Mouse (Mus musculus) gastrocnemius, adult 2 months (tissue): ENCODE data around the gene Acsbg1. TPM values are rescaled to one million over a fixed set of nuclear protein-coding genes. Genes with fewer than 3 reads are reported as not detected.
A peak's percentile ranks its signal among the peaks of the same experiment; 100 is the strongest.

Experiments used
- DNase-seq: peaks from one replicate; pipeline ENCODE4 v3.0.0; 2022
- H3K27ac ChIP-seq: fragments of 200-600 bp; 2 replicates; pipeline ENCODE4 v1.8.1; 2022; ENCODE audit warnings: mild to moderate bottlenecking
- H3K4me3 ChIP-seq: fragments of 200-600 bp; 2 replicates; pipeline ENCODE4 v1.8.1; 2022; ENCODE audit warnings: mild to moderate bottlenecking, moderate library complexity
- CTCF ChIP-seq: fragments of 200-600 bp; IDR thresholded peaks from 2 replicates; pipeline ENCODE4 v1.8.1; 2022; ENCODE audit warnings: antibody characterized with exemption, mild to moderate bottlenecking, moderate library complexity
- intact Hi-C: fragments of 180-260 bp; cut with DNase I; formaldehyde crosslinking; loops from one replicate; pipeline ENCODE4 v1.15.1; 2025
- total RNA-seq, 2 experiments: library from RNA; stranded (reverse); gene quantifications; 2 replicates each; pipeline ENCODE4 v1.2.3; 2021

Acsbg1 gene
- total RNA-seq, 2 experiments from 2014 or later = 0.15 to 0.28 TPM

- Histone ChIP-seq H3K4me3 (no peak overlapping the region), H3K27ac (no peak overlapping the region)
- intact Hi-C loops = no loop called here
- no peak for TF ChIP-seq CTCF
- DNase-seq = no peak
Measured at GRCm38 (mm10) chr9:54689446-54689845, 27.8 kb upstream of the Acsbg1 start.

- intact Hi-C loops = no loop called here
- no peak for DNase-seq
- H3K4me3 ChIP-seq = no peak overlapping the region
Measured at GRCm38 (mm10) chr9:54687246-54688236, 25.9 kb upstream of the Acsbg1 start.

GRCm38 (mm10) chr9:54683814-54684605, 22.3 kb upstream of the Acsbg1 start:
- no peak for DNase-seq
- Histone ChIP-seq H3K27ac (no peak overlapping the region), H3K4me3 (no peak overlapping the region)
- intact Hi-C loops = no loop called here
- TF ChIP-seq CTCF = no peak

More at GRCm38 (mm10) chr9:54687246-54688236, 25.9 kb upstream of the Acsbg1 start:
- no peak for TF ChIP-seq CTCF
- H3K27ac ChIP-seq = no peak overlapping the region

GRCm38 (mm10) chr9:54682846-54683245, 21.2 kb upstream of the Acsbg1 start:
- TF ChIP-seq CTCF = no peak

GRCm38 (mm10) chr9:54676531-54676986, 14.9 kb upstream of the Acsbg1 start:
- DNase-seq = peak; percentile 77
- intact Hi-C loops = loop anchor here (1.0 to 5.0 kb wide), 3 partner anchors 62 to 238 kb away; no protein-coding TSS in a partner anchor
- H3K27ac ChIP-seq = no peak overlapping the region
- peak overlapping the region; percentile 70 for H3K4me3 ChIP-seq
- TF ChIP-seq CTCF = peak; percentile 77

More at GRCm38 (mm10) chr9:54682846-54683245, 21.2 kb upstream of the Acsbg1 start:
- H3K4me3 ChIP-seq = no peak overlapping the region
- no peak for DNase-seq
- no peak overlapping the region for H3K27ac ChIP-seq
- intact Hi-C loops = no loop called here

GRCm38 (mm10) chr9:54673887-54674286, 12.2 kb upstream of the Acsbg1 start:
- intact Hi-C loops = no loop called here
- TF ChIP-seq CTCF = no peak
- Histone ChIP-seq H3K27ac (no peak overlapping the region), H3K4me3 (no peak overlapping the region)
- no peak for DNase-seq

- intact Hi-C loops = no loop called here
- no peak for TF ChIP-seq CTCF
- DNase-seq = no peak
- no peak overlapping the region for H3K4me3 ChIP-seq
- H3K27ac ChIP-seq = no peak overlapping the region
Measured at GRCm38 (mm10) chr9:54671962-54672361, 10.3 kb upstream of the Acsbg1 start.

- no peak for TF ChIP-seq CTCF
- Histone ChIP-seq H3K4me3 (no peak overlapping the region), H3K27ac (no peak overlapping the region)
- no peak for DNase-seq
- intact Hi-C loops = no loop called here
Measured at GRCm38 (mm10) chr9:54668455-54668854, 6.8 kb upstream of the Acsbg1 start.

GRCm38 (mm10) chr9:54666116-54666515, 4.4 kb upstream of the Acsbg1 start:
- no peak overlapping the region for H3K27ac ChIP-seq
- no peak overlapping the region for H3K4me3 ChIP-seq
- DNase-seq = no peak
- intact Hi-C loops = no loop called here
- TF ChIP-seq CTCF = no peak

GRCm38 (mm10) chr9:54664358-54664757, 2.7 kb upstream of the Acsbg1 start:
- Histone ChIP-seq H3K4me3 (no peak overlapping the region), H3K27ac (no peak overlapping the region)
- intact Hi-C loops = no loop called here
- DNase-seq = no peak
- TF ChIP-seq CTCF = no peak

- intact Hi-C loops = no loop called here
- no peak for DNase-seq
- Histone ChIP-seq H3K4me3 (no peak overlapping the region), H3K27ac (no peak overlapping the region)
- no peak for TF ChIP-seq CTCF
Measured at GRCm38 (mm10) chr9:54658773-54659172, 2.9 kb downstream of the Acsbg1 start.

GRCm38 (mm10) chr9:54656402-54656801, 5.3 kb downstream of the Acsbg1 start:
- H3K4me3 ChIP-seq = no peak overlapping the region

GRCm38 (mm10) chr9:54655846-54656245, 5.8 kb downstream of the Acsbg1 start:
- H3K27ac ChIP-seq = no peak overlapping the region
- no peak for DNase-seq
- TF ChIP-seq CTCF = no peak
- intact Hi-C loops = no loop called here
- no peak overlapping the region for H3K4me3 ChIP-seq

More at GRCm38 (mm10) chr9:54656402-54656801, 5.3 kb downstream of the Acsbg1 start:
- TF ChIP-seq CTCF = no peak
- H3K27ac ChIP-seq = no peak overlapping the region
- intact Hi-C loops = no loop called here
- DNase-seq = no peak
